Mouse (Mus musculus): ENCODE results near the gene 1700086D15Rik.

Gene 1700086D15Rik

DNA sequence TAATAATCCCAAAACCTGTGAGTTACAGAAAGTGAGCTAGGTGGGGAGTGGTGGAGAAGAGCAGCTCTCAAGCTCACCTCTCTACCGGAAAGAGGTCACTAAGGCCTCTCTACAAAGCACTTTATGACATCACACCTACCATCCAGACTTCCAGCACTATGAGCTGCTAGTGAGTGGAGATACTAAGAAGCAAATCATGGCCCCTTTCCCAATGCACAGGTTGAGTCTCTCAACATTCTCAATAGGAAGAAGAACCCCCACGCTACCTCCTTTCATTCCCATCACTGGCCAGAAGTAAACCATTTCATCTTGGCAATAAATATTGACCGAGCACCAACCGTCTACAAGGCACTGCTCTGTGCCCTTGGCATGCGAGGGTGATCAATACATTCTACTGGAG, at the start of gene 1700086D15Rik:
TSS of gene 1700086D15Rik (minus strand) at position 101 of the 400 bp plus-strand sequence.
- DNase-seq (ENCODE audit: extremely low spot score, low spot score) = no peak

DNA sequence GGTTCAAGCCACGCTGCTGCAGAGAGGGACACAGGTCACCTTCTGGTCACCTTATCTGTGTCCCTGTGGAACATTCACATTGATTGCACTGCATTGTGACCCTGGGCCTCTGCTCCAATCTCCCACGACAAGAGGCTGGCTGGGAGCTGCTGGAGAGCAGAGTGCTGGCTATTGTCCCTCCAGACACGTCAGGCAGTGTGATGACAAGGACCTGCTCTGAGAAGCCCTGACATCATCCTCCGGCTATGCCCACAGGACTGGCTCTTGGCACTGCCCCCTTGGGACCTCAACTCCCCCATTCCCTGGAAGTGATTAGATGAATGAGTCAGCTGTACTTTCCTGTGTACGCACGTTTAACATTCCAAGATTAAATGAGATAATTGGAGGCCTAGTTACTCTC, 49.8 kb upstream of the 1700086D15Rik start:
- DNase-seq (ENCODE audit: extremely low spot score, low spot score) = no peak

DNA sequence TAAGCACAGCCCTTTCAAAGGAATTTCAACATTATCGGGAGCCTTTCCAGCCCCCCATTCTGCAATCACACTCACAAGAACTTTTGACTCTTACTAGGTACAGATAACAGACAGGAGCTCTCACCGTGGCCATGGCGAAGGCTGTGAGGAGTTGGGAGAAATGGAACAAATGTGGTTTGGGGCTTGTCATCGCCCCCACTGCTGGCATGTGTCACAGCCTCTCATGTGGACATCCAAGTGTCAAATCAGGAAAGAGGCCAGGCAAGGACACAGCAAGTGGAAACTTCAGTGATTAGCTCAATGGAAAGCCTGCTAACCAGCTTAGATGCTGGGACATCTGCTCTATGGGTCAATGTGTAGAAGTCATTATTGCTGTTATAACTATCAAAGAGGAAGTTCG, 45.6 kb upstream of the 1700086D15Rik start:
- DNase-seq (ENCODE audit: extremely low spot score, low spot score) = no peak

DNA sequence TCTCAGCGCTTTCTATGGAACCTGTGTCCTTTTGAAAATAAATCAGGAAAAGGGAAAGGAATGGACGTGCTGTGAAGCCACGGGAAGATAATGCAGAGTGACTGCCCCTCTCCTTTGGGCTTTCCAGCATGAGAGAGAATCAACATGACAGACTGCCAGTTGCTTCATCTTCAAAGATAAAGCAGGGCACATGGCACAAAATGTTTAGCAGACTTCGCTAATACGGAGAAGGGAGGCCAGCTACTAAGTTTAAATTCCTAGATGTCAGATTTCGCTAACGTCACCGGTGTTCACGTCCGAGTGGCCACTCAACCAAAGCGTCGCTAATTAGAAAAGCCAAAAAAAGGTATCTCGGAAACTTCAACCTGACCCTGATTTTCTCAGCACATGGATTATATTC, 45.0 kb upstream of the 1700086D15Rik start:
- no peak for DNase-seq (ENCODE audit: extremely low spot score, low spot score)

- DNase-seq (ENCODE audit: extremely low spot score, low spot score) = no peak
Observed at GRCm38 (mm10) chr11:65203020-65203419, 43.3 kb upstream of the 1700086D15Rik start.

DNA sequence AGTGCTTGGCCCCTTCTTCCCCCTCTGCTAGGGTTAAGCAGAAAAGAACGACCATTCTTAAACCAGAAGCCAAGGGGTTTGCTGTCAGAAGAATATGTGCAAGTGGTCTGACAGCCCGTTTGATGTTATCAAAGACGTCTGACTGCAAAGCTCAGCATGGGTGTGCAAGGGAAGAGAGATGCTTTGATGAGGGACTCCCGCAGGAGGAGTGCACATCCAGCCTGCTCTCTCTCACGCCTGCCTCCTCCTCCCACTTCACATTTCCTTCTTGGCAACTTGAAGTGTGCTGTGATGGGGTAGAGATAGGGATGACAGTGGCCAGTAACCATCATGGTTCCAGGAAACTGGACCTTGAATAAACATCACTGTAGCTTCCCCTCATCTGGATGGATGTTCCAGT, 42.5 kb upstream of the 1700086D15Rik start:
- DNase-seq (ENCODE audit: extremely low spot score, low spot score) = no peak

DNA sequence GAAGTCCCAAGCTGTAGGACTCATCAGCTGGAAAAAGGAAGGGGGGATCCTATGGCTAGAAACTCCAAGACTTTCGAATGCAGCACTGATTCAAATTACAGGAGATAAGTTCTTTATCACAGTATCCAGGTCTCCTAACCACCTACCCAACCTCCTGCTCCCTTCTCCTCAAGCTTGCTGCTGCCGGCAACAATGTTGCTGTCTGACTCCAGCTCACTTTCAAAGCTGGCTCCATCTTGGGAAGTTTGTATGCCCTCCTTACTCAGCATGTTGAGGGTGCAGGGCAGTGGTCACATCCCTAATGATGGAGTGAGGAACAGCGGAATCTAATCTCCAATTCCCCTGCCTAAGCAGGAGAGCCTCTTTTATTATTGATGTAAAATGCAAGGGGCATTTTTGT, 38.3 kb upstream of the 1700086D15Rik start:
- DNase-seq (ENCODE audit: extremely low spot score, low spot score) = no peak

DNA sequence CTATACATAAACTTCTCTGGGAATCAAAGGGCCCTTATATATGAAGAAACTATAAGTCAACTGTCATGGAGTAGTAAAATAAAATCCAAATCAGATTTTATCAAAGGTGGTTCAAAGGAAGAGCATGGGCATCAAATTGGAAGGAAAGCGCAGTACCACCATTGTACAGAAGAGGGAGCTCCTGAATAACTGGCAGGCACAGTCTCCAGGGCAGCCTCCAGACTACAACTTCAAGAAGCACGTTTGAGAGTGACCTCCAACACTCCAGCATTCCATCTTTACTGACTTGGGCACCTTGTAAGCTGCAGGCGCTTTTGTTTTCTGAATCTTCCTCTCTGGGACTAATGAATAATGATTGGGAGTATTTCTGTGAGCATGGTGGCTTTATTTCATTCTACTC, 37.6 kb upstream of the 1700086D15Rik start:
- peak; percentile 72 for DNase-seq (ENCODE audit: extremely low spot score, low spot score)

GRCm38 (mm10) chr11:65186974-65187373, 27.3 kb upstream of the 1700086D15Rik start:
- DNase-seq (ENCODE audit: extremely low spot score, low spot score) = no peak

- no peak for DNase-seq (ENCODE audit: extremely low spot score, low spot score)
Observed at GRCm38 (mm10) chr11:65185114-65185513, 25.4 kb upstream of the 1700086D15Rik start.

DNA sequence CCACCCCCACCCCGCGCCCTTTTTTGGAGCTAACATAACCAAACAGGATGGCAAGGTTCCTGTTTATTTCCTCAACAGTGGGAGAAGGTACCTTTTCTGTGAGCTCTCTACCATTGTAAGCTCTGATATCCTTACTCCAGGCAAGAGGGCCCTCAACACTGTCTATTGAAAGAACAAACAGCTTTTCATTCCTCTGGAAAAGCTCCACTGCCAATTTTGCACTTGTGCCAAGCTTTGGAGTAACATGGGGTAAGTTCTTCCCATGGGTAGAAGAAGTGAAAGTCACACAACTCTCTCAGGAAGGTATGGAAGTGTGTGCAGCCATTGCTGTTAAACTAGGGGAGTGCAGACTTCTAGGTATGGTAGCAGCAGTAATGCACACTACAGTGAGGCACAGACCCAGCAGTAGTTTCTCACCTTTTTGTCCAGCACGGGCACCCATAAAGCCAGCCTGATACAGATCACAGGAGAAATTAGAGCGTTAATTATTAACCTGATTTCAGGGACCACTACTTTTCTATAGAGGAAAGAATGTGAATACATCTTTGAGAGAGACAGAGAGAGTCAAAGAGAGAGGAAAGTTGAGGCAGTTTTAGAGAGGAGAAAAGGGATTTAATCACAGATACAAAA, 10.5 kb upstream of the 1700086D15Rik start:
- no peak for DNase-seq (ENCODE audit: extremely low spot score, low spot score)

DNA sequence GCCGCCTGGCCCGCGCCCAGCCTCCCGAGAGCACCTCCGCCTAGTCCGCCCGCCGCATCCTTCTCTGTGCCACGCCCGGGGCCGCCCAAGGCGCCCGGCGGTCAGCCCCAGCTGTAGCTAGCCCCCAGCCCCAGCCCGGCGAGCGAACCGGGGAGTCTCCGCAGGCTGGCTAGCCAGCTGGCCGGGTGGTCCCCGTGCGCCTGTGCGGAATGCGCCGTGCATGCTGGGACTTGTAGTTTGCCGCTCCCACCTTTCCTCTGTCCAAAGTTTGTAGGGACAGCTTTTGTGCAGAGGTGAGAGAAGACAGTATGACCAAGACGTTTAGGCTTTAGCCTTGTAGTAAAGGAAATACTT, 3.1 kb upstream of the 1700086D15Rik start, which contains the start of gene Arhgap44:
TSS of gene Arhgap44 (minus strand) at position 195 of the 354 bp plus-strand sequence.
- DNase-seq (ENCODE audit: extremely low spot score, low spot score) = no peak

DNA sequence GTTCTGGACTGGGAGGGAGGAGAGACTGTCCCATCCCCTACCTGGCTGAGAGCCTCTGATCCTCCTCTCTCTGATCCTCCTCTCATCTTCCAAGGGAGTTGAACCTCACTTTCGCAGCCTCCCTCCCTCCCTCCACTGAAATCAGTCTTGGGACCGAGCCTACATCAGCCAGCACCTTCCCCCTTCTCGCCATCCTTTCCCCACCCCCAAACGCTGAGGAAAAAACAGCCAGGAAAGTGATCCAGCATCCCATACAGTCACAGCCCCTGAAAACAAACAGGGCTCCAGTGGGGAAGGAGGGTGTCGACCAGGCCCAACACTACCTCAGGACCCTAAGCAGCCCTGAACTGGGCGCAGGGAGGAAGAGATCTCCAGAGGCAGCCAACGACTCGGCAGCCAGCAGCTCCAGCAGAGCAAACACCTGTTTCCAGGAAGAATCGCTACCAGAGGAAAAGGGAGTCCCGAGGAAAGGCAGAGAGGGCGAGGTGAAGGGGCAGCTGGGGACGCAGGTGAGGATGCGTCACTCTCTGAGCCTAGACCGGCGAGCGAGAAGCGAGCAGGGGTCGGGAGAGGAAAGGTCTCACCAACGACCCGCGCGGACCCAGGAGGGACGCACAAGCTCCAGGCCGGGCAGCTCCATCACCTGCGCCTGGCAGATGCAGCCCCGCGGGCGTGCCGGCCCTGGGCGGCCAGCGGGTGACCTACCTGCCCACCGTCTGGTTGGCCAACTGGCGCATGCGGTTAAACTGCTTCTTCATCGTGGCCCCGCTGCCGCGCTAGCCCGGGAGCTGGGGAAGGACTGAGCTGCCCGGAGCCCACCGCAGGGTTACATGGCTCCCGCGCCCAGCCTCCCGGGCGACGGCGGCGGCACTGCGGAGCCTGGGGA, 2.4 kb upstream of the 1700086D15Rik start:
- DNase-seq (ENCODE audit: extremely low spot score, low spot score) = peak; percentile 80

- no peak for DNase-seq (ENCODE audit: extremely low spot score, low spot score)
Observed at GRCm38 (mm10) chr11:65160991-65161880, 1.5 kb upstream of the 1700086D15Rik start.

DNA sequence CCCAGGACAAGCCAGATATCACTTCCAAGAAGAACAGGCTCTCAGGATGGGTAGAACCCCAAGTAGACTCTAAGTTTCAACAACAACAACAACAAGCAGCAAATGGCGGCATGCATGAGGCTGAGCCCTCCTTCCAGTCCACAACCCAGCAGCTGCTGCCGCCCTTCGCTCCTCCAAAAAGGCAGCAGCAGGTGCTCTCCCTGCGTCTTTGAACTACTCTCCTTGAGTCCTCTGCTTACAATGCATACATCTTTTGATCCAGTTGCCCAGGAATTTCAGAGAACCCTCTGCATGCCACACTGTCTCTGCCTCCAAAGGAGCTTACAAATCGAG, 1.1 kb downstream of the 1700086D15Rik start:
- DNase-seq (ENCODE audit: extremely low spot score, low spot score) = no peak

DNA sequence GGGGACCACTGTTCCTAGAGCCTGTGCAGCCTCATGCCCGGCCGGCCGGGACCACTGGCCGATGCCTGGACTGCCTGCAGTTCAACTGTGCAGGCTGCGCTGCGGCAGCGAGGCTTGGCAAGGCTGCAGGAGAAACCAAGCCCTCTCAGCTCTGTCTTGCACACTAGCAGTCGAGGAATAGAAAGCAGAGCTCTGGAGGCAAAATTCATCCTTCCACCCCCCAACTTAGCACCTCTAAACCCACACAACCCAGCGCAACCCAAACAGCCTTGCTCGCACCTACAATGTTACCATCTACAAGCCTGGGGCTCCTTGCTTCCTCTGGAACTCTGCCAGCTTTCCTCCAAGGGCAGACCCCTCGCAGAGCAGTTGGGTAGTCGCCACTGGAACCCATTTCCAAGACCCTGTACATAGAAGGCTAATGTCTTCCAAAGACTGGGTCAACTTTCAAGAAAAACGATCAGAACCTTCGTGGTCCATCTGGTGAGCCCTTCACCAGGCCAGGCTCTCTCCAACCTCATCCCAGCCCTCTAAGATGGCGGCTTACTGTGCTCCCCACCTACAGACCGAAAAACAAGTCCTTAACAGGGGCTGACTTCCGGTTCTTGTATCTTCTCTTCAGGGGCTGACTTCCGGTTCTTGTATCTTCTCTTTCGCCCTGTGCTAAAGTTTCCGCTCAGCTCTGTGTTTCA, 1.6 kb downstream of the 1700086D15Rik start:
- no peak for DNase-seq (ENCODE audit: extremely low spot score, low spot score)

GRCm38 (mm10) chr11:65153006-65153405, 6.7 kb downstream of the 1700086D15Rik start:
- no peak for DNase-seq (ENCODE audit: extremely low spot score, low spot score)

- no peak for DNase-seq (ENCODE audit: extremely low spot score, low spot score)
Observed at GRCm38 (mm10) chr11:65148441-65148840, 11.2 kb downstream of the 1700086D15Rik start.

DNA sequence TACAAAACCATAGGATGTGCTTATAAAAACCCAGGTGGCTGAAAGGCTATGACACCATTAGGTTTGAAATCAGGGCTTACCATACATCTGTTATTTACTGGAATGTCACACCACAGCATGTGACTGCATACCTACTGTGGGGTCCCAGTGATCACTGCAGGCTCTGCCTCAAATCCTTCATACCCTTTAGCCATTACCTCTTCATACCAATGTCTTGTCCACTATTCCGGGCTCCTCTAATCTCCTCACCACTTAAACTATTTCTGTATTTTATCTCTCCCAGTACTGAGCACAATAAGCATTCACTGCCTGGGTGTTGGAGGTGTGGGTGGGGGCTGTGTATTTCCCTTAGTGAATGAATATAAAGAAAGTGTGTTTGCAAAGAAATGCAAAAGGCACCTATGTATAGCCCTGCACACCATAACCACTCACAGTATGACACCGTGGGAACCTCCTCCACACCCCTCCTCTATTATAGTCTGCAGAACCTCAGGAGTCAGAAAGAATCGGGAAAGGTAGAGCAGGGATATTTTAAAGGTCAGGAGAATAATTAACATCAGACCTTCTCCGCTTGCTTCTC, 16.8 kb downstream of the 1700086D15Rik start:
- DNase-seq (ENCODE audit: extremely low spot score, low spot score) = no peak

- DNase-seq (ENCODE audit: extremely low spot score, low spot score) = no peak
Observed at GRCm38 (mm10) chr11:65139030-65139429, 20.7 kb downstream of the 1700086D15Rik start.

DNA sequence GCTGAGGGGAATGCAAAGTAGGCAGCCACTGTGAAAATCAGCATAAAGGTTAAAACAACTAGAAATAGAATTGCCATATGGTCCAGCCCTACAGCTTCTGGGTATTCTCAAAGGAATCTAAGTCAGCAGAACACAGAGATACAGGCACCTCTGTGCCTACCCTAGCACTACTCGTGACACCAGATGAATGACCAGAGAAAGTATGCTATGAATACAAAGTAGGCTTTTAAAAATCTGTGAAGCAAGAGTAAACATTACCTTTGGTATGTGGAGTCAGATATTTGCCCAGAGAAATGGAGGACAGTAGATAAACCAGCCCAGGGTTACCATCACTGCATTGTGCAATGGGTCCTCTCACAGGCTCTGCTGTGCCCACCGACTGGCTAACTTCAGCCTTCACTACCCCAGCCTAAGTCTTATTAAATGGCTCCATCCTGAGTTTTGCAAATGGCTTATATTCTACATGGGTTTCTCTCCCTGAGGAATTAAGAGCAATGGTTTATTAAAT, 22.5 kb downstream of the 1700086D15Rik start:
- no peak for DNase-seq (ENCODE audit: extremely low spot score, low spot score)
